Mouse (Mus musculus) thymus, postnatal 10 days (tissue): ENCODE results near the gene Cbfa2t3.
A peak's percentile ranks its signal among the peaks of the same experiment; 100 is the strongest.

Experiments used
- DNase-seq, 2 experiments: peaks; one replicate each; pipeline ENCODE4 v3.0.0; 2021; ENCODE audit warnings: low spot score in 2 of 2

Cbfa2t3 gene

GRCm38 (mm10) chr8:122692152-122692551, 6.8 kb downstream of the Cbfa2t3 start:
- no peak for DNase-seq

GRCm38 (mm10) chr8:122691018-122691417, 7.9 kb downstream of the Cbfa2t3 start:
- no peak for DNase-seq

- DNase-seq: no peak
Measured at GRCm38 (mm10) chr8:122689315-122689714, 9.6 kb downstream of the Cbfa2t3 start.

DNA sequence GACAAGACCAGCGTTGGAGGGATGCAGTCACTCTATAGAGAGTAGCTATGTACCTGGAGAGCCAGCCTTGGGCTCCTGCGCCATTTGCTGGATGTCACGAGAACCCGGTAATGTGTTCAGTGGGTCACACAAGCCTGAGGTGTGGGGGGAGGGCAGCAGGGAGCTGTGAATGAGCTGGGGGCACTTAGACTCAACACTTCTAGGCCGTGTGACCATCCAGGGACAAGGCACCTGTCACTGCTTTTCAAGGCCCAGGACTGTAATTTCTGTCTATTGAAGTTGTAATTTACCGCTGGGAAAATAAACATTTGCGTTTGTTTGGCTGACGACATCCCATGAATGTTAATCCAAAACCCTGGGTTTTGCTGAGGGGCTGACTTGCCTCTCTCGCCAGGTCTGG, 12.0 kb downstream of the Cbfa2t3 start:
- DNase-seq: no peak

DNA sequence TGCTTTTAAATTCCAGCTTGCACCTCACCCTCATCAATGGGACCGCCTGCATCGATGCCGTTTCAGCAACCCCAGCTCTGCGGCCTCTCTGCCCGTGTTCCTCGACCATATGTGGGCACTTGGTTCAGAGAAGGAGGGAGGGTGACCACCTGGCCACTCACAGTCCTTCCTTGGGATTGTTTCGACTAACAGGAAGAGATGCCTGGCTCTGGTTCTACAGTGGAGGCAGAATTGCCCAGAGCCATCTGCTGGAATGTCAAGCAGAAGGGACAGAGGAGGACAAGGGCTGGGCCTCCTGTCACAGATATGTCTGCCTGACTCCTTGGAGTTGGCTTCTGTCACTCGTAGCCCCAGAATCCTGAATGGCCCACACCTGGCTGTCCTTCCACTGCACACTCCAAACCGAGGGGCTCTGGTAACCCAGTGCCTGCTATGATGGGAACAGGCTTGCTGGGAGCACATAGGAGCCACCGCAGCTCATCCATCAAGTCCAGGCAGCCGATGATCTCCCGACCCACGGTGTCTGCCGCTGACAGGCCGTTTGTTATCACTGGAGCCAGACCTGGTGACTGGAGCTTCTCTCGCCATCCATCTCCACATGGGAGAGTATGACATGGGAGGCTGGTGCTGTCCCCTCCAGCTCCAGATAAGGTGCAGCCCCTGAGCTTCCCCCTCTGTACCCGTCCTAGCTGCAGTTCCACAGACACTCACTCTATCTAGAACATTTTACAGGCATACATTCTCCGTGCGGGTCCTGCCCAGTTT, 13.6 kb downstream of the Cbfa2t3 start:
- DNase-seq: no peak

- DNase-seq: no peak
Measured at GRCm38 (mm10) chr8:122682820-122683219, 16.1 kb downstream of the Cbfa2t3 start.

DNA sequence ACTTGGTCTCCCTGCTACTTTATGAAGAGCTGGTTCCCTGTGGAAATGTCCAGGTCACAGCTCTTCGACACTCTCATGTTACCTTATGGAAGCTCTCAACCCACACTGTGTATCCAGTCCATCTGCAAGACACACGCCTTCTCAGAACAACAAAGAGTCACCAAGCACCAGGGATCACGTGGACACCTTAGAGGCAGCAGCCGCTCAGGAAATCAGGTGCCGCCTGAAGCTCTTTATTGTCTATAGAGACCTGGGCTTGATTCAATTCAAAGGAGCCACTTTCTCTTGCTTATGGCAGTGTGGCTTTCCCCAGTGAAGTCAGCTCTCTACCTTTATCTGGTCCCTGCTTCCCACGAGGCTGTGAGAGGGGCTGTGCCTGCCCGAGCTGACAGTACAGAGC, 18.7 kb downstream of the Cbfa2t3 start:
- peak; percentile 43 to 44 for DNase-seq

- no peak for DNase-seq
Measured at GRCm38 (mm10) chr8:122679325-122679920, 19.5 kb downstream of the Cbfa2t3 start.

- DNase-seq: no peak
Measured at GRCm38 (mm10) chr8:122678896-122679210, 20.1 kb downstream of the Cbfa2t3 start.

DNA sequence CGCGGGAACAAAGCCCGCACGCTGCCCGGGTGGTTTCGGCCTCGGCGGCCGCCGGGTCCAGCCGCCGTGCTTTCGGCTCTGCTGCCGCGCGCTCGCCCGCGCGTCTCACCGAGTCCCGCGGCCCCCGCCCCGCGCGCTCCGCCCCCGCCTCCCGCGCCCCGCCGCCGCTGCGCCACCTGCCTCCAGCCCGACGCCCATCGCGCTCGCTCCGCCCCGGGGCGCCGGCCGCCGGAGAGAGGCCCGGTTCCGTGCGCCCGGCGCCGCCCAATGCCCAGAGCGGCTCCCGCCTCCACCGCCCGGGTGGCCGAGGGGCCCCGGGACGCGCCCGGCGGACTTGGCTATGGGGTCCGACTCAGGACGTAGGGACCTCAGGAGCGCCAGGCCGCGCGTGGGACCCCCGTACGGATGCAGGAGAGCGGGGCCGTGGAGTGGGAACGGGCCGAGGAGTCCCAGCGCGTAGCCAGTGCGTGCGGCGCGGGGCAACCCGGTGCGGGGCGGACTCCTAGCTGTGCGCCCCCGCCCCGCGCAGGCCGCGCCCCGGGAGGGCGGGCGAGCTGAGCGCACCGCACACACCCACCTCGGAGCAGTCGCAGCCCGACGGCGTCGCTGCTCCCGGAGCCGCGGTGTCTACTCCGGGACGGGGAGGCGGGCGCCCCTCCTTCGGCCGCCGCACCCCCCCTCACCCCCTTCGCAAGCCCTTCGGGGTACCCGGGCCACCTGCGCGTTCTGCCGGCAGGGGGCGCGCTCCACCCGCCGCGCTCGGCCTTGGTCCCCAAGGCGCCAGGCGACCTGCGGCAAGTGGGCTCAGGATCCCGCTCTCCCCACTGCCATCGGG, 20.6 kb downstream of the Cbfa2t3 start:
- DNase-seq: peak; percentile 89 to 95

DNA sequence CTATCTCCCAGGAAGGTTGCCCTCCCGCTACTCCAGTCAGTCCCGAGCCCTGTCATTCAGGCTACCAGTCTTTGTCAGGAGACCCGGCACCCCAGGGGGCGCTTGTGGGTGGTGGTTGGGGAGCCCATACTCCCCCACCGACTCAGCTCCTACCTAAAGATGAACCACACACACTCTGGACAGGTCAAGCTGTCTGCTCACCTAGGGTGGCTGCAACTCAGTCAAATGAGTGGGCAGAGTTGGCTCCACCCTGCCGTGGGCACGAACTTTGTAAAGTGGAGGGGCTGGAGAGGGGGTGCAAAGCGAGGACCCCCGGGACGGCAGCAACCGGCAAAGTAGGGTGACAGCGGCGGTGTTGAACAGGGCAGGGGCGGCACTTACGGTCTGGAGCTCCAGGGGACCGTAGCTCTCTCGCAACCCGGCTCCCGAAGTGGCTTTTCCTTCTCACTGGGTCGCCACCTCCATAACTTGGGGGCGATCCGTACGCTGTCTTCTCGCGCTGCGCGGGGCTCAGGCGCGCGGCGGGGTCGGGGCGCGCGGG, 21.4 kb downstream of the Cbfa2t3 start:
- DNase-seq: peak; percentile 74 to 85

DNA sequence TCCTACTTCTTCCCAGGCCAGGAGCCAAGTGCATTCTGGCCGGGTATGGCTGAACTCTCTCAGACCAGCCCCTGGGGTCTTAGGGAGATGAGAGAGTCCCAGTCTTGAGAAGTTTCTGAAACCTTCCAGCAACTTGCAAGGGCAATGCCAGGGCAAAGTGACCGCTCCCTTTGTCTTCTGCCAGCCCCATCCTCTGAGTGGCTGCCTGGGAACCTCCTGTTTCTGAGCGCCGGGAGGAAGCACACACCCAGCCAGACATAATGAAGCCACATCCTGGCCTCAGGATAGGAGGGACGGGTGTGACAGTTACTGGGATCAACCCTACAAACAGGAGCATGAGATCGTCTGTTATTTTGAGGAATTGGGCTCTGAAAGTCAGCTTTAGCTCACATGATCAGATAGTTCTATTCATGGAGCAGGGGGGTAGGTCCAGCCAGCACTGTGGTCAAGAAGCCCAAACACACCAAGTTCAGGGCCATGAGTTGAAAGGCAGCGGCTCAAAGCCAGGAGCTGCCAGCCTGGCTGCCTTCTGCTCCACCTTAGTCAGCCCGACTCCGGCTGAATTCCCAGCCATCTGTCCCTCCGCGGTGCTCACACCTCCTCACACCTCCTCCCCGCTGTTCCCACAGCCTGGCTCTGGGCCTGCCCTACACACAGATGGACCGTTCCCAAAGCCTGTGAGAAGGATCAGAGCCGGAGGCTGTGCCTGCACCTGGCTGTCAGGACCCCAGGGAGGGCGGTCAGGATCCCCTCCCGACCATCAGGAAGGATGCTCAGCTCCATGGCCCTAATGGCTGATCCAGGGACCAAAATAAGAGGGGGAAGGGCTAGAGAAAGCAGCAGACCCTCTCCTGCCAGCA, 22.1 kb downstream of the Cbfa2t3 start:
- DNase-seq: no peak

GRCm38 (mm10) chr8:122675596-122676420, 23.1 kb downstream of the Cbfa2t3 start:
- no peak for DNase-seq

- no peak for DNase-seq
Measured at GRCm38 (mm10) chr8:122674999-122675398, 23.9 kb downstream of the Cbfa2t3 start.

DNA sequence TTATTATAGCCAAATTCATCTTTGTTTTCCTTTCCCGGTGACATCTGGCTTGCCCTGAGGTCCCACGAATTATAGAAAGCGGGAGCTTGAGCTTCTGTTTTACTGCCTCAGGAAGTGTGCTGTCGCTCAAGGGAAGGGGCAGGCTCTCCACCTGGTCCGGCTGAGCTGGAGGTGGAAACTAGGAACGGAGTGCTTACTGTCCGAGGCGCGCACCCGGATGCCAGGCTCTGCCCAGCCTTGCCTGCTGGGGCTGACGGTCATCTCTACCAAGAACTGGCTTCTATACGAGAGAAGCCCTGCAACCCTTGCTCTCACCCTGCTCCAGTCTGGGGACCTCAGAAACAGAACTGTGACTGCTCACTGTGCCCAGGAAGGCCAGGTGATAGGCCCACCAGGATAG, 24.9 kb downstream of the Cbfa2t3 start:
- no peak for DNase-seq

DNA sequence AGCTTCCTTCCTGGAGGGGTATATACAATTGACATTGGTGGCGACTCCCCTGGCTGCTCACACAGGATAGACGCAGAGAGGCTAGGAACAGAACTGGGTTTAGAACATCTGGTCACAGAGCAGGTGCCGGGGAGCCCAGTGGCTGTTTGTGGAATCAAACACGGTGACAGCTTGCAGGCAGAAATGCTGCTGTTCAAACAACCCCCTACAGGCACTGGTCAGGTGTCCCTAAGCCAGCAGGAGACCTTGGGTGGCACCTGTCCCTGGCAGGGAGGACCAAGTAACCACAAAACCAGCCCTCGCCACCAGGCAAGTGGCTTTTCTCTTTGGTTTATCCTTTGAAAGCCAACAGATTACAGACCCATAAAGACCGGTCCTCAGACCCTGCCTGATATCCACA, 27.0 kb downstream of the Cbfa2t3 start:
- DNase-seq: no peak

- DNase-seq: no peak
Measured at GRCm38 (mm10) chr8:122670718-122671117, 28.2 kb downstream of the Cbfa2t3 start.

- DNase-seq: no peak
Measured at GRCm38 (mm10) chr8:122670001-122670400, 28.9 kb downstream of the Cbfa2t3 start.

DNA sequence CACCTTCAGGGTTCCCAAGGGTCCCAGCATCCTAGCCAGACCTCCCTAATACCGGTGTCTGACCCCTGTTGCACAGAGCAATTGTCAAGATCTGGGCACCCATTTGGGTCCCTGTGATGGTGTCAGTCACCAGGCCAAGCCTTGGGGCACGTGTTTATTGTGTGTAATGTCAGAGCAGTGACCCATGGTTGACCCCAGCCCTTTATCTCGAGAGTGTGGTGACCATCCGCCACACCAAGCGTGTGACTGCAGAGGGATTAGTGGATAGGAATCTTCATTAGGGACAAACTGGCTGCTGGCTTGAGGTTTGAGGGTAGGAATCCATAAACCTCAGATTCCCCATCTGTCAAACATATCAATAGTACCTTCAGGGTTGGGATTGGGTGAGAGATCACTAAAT, 29.5 kb downstream of the Cbfa2t3 start:
- no peak for DNase-seq

- no peak for DNase-seq
Measured at GRCm38 (mm10) chr8:122667854-122668253, 31.1 kb downstream of the Cbfa2t3 start.

- DNase-seq: peak; percentile 50 to 64
Measured at GRCm38 (mm10) chr8:122666827-122667226, 32.1 kb downstream of the Cbfa2t3 start.
